Mouse (Mus musculus): ENCODE data around the gene Cmklr1. TPM values are rescaled to one million over a fixed set of nuclear protein-coding genes. Genes with fewer than 3 reads are reported as not detected.

Cmklr1 gene
- polyA plus RNA-seq, 1 experiment from 2014 or later, result 1.8 TPM

DNA sequence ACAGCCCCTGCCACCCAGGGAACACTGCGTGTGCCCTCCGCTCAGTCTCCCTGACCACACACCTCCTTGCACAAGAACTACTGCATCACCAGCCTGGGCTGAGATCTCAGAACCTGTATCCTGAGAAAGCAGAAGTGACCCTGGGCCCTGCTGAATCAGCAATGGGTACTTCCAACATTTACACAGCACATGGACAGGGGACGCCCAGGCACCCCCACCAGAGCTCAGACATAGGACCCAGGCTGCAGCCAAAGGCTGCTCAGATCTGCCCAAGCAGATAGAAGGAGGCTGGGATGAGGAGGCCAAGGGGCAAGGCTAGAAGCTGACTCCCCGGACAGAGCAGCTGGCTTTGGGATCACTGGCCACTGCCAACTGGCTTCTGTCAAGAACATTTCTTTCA lies 5.7 kb downstream of the Cmklr1 start:
- no peak overlapping the region for H3K4me3 ChIP-seq (ENCODE audit: low read depth, low read length)
- peaks cover 45% of the 10 kb centered on the region for H3K27me3 ChIP-seq (ENCODE audit: control insufficient read depth, insufficient read depth, low read length)

DNA sequence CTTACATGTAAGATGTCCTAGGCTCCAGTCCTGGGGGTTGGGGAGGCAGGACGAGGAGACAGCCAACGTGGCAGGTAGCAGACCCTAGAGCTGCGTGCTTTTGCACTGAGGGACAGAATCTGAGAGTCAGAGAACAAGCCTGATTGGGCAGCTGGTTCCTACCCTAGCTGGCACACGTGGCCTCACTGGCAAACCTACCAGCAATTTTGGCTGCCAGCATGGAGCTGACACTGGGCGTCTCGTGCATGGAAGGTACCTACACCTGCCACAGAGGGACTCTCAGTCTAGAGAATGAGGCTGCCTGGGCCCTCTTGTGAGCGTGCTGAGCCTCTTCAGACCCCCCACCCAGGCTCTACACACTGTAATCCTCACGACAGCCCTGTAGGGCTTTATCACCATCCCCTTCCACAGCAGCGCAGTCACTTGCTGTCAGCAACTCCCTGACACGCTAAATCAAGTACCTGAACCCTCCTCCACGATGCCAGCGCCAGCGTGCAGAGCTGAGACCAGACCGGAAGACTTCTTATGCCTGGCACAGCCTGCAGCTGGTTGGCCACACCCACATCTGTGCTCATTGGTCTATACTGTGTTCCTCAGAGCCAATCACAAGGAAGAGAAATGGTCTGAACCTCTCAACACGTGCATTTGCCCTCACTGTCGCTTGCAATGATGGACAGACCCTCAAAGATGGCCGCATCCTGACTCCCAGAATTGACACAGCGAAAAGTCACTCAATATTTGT lies 6.9 kb downstream of the Cmklr1 start:
- Histone ChIP-seq H3K9me3 (replicated peaks; ENCODE audit: control insufficient read depth, low read length) (no peaks in the 10 kb centered on the region), H3K36me3 (ENCODE audit: control insufficient read depth, insufficient read depth, low read length) (no peaks in the 10 kb centered on the region), H3K27ac (ENCODE audit: low read depth, low read length) (no peak overlapping the region), H3K27me3 (ENCODE audit: control insufficient read depth, insufficient read depth, low read length) (peaks cover 45% of the 10 kb centered on the region), H3K4me1 (ENCODE audit: control insufficient read depth, insufficient read depth, low read length) (no peaks in the 10 kb centered on the region), H3K4me3 (ENCODE audit: low read depth, low read length) (no peak overlapping the region), H3K4me2 (peak overlapping the region; percentile 6), H3K9ac (ENCODE audit: low read depth, low read length) (no peak overlapping the region)
- WGBS (ENCODE audit: insufficient replicate concordance), result 35% methylated on average over 18 of the region's 18 CpGs
- ATAC-seq (replicated peaks; ENCODE audit: insufficient number of reproducible peaks, low FRiP score, low TSS enrichment), result peak; percentile 65

More for the DNA sequence above, 5.7 kb downstream of the Cmklr1 start:
- Histone ChIP-seq H3K36me3 (ENCODE audit: control insufficient read depth, insufficient read depth, low read length) (no peaks in the 10 kb centered on the region), H3K4me1 (ENCODE audit: control insufficient read depth, insufficient read depth, low read length) (peaks cover 7% of the 10 kb centered on the region), H3K9ac (ENCODE audit: low read depth, low read length) (no peak overlapping the region), H3K9me3 (replicated peaks; ENCODE audit: control insufficient read depth, low read length) (no peaks in the 10 kb centered on the region), H3K27ac (ENCODE audit: low read depth, low read length) (no peak overlapping the region), H3K4me2 (no peak overlapping the region)
- ATAC-seq (replicated peaks; ENCODE audit: insufficient number of reproducible peaks, low FRiP score, low TSS enrichment), result no peak
- 72% methylated on average over 4 of the region's 4 CpGs for WGBS (ENCODE audit: insufficient replicate concordance)

DNA sequence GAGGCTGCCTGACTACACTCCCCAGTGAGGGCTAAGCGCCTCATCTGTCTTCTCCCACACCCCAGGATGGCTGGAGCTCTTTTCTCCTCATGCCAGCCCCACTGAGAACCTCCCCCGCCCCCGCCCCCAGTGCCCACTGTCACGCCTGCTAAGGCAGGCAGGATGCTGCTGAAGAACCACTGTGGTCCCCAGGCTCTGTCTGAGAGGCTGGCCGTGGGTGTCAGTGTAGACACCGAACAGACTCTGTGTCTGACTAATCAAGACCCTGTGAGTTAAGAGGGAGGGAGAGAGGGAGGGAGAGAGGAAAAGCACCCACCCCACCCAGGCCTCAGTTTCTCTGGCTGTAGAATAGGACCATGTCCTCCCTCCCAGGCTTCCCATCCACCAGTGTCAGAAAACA lies 9.2 kb downstream of the Cmklr1 start:
- Histone ChIP-seq H3K4me2 (no peak overlapping the region), H3K36me3 (ENCODE audit: control insufficient read depth, insufficient read depth, low read length) (no peaks in the 10 kb centered on the region), H3K4me3 (ENCODE audit: low read depth, low read length) (no peak overlapping the region), H3K27me3 (ENCODE audit: control insufficient read depth, insufficient read depth, low read length) (peaks cover 41% of the 10 kb centered on the region), H3K4me1 (ENCODE audit: control insufficient read depth, insufficient read depth, low read length) (peaks cover 8% of the 10 kb centered on the region; the same call in 1 of the 2 replicates), H3K9ac (ENCODE audit: low read depth, low read length) (no peak overlapping the region), H3K9me3 (replicated peaks; ENCODE audit: control insufficient read depth, low read length) (no peaks in the 10 kb centered on the region), H3K27ac (ENCODE audit: low read depth, low read length) (no peak overlapping the region)
- no peak for ATAC-seq (replicated peaks; ENCODE audit: insufficient number of reproducible peaks, low FRiP score, low TSS enrichment)
- 52% methylated on average over 6 of the region's 6 CpGs for WGBS (ENCODE audit: insufficient replicate concordance)

DNA sequence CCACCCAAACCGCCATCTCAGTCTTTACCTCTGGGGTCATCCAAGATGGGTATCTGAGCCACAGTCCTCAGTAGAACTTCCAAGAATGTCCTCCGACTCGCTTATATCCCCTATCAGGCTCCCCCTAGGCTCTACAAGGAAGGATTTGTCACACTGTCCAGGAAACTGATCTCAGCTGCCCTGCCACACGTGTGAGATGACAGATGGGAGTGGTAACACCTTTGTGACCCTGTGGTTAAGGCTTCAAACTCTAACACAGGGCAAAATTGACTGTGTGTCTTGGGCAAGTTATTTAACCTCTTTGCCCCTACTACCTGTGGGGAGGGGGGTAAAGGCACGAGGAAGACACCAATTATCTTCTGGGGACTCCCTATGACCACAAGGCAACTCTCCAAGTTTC lies 11.1 kb downstream of the Cmklr1 start:
- peaks cover 27% of the 10 kb centered on the region for H3K27me3 ChIP-seq (ENCODE audit: control insufficient read depth, insufficient read depth, low read length)
- no peak overlapping the region for H3K4me2 ChIP-seq
- no peaks in the 10 kb centered on the region for H3K36me3 ChIP-seq (ENCODE audit: control insufficient read depth, insufficient read depth, low read length)
- no peaks in the 10 kb centered on the region for H3K9me3 ChIP-seq (replicated peaks; ENCODE audit: control insufficient read depth, low read length)
- no peak overlapping the region for H3K4me3 ChIP-seq (ENCODE audit: low read depth, low read length)
- no peak for ATAC-seq (replicated peaks; ENCODE audit: insufficient number of reproducible peaks, low FRiP score, low TSS enrichment)
- no peak overlapping the region for H3K27ac ChIP-seq (ENCODE audit: low read depth, low read length)
- 56% methylated on average over 5 of the region's 5 CpGs for WGBS (ENCODE audit: insufficient replicate concordance)
- peaks cover 19% of the 10 kb centered on the region for H3K4me1 ChIP-seq (ENCODE audit: control insufficient read depth, insufficient read depth, low read length)
- no peak overlapping the region for H3K9ac ChIP-seq (ENCODE audit: low read depth, low read length)

DNA sequence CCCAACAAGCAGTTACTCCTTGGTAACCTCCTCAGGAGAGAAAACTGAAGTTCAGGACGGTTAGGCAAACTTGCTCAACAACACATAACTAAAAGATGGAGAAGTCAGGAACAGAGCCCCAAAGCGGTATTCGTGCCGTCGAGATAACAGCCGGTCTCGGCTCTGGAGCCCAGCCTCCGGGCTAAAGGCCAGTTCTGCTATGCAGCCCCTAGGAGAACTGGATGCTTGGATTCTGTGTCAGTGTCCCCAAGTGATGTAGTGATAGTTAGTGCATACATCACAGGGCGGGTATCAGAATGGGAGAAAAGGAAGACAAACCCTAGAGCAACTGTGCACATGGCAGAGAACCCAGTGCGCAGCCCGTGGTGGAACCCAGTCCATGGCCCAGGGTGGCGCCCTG lies 12.2 kb downstream of the Cmklr1 start:
- H3K27ac ChIP-seq (ENCODE audit: low read depth, low read length), result no peak overlapping the region
- peaks cover 27% of the 10 kb centered on the region for H3K27me3 ChIP-seq (ENCODE audit: control insufficient read depth, insufficient read depth, low read length)
- H3K4me1 ChIP-seq (ENCODE audit: control insufficient read depth, insufficient read depth, low read length), result peaks cover 21% of the 10 kb centered on the region
- 67% methylated on average over 12 of the region's 12 CpGs for WGBS (ENCODE audit: insufficient replicate concordance)
- no peaks in the 10 kb centered on the region for H3K9me3 ChIP-seq (replicated peaks; ENCODE audit: control insufficient read depth, low read length)
- H3K4me3 ChIP-seq (ENCODE audit: low read depth, low read length), result no peak overlapping the region
- H3K36me3 ChIP-seq (ENCODE audit: control insufficient read depth, insufficient read depth, low read length), result no peaks in the 10 kb centered on the region
- no peak overlapping the region for H3K9ac ChIP-seq (ENCODE audit: low read depth, low read length)
- no peak for ATAC-seq (replicated peaks; ENCODE audit: insufficient number of reproducible peaks, low FRiP score, low TSS enrichment)
- no peak overlapping the region for H3K4me2 ChIP-seq

DNA sequence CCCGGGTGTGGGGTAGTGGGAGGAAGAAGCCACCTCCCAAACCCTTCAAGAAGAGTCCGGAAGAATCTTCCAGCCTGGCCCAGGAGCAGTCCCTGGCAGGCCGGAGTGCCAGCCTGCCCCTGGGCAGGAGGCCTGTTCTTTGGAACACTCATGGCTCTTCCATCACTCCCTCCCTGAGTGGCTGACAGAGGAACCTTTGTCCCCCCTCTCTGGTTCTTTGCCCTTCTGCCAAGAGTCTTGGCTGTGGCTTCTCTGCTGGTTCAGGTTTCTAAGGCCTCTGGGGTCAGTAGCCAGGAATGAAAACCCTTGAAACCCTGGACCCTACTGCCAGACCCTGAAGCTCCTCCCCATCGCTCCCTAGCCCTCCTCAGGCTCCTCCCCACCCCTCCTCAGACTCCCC lies 12.6 kb downstream of the Cmklr1 start:
- no peaks in the 10 kb centered on the region for H3K9me3 ChIP-seq (replicated peaks; ENCODE audit: control insufficient read depth, low read length)
- 77% methylated on average over 4 of the region's 4 CpGs for WGBS (ENCODE audit: insufficient replicate concordance)
- no peak overlapping the region for H3K9ac ChIP-seq (ENCODE audit: low read depth, low read length)
- H3K4me1 ChIP-seq (ENCODE audit: control insufficient read depth, insufficient read depth, low read length), result peaks cover 25% of the 10 kb centered on the region
- H3K4me2 ChIP-seq, result no peak overlapping the region
- no peaks in the 10 kb centered on the region for H3K36me3 ChIP-seq (ENCODE audit: control insufficient read depth, insufficient read depth, low read length)
- H3K27me3 ChIP-seq (ENCODE audit: control insufficient read depth, insufficient read depth, low read length), result peaks cover 27% of the 10 kb centered on the region
- H3K4me3 ChIP-seq (ENCODE audit: low read depth, low read length), result no peak overlapping the region
- ATAC-seq (replicated peaks; ENCODE audit: insufficient number of reproducible peaks, low FRiP score, low TSS enrichment), result no peak
- no peak overlapping the region for H3K27ac ChIP-seq (ENCODE audit: low read depth, low read length)

DNA sequence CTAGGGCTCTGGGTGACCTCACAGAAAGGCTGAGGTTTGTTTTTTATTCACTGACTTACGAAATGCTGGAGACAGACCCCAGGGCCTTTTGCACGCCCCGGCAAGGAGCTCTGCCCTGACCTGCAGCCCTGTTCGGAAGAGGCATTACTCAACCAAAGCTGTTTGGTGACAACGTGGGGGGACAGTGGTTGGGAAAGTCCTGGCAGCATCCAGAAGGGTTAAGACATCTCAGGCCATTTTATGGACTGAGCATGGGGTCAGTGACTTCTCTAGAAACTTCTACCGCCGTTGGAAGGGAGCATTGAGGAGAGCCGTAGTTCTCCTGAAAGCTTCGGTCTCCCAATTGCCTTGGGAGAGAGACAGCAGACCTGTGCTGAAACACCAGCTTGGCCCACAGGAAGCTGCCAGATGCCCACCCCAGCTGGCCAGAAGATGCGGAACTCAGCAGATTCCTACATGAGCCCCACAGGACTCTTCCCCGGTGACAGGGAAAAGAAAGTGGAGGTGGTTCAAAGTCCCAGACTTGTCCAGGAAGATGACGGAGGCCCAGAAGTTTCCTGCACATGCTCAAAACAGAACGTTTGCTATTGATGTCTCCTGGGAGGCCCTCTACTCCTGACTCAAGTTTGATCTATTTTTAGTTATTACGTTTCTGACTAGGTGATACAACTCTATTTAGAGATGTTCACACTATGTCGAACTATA lies 14.2 kb downstream of the Cmklr1 start:
- Histone ChIP-seq H3K9me3 (replicated peaks; ENCODE audit: control insufficient read depth, low read length) (no peaks in the 10 kb centered on the region), H3K27me3 (ENCODE audit: control insufficient read depth, insufficient read depth, low read length) (peaks cover 22% of the 10 kb centered on the region), H3K4me3 (ENCODE audit: low read depth, low read length) (no peak overlapping the region), H3K4me2 (no peak overlapping the region), H3K27ac (ENCODE audit: low read depth, low read length) (no peak overlapping the region), H3K36me3 (ENCODE audit: control insufficient read depth, insufficient read depth, low read length) (no peaks in the 10 kb centered on the region), H3K4me1 (ENCODE audit: control insufficient read depth, insufficient read depth, low read length) (peaks cover 25% of the 10 kb centered on the region), H3K9ac (ENCODE audit: low read depth, low read length) (no peak overlapping the region)
- no peak for ATAC-seq (replicated peaks; ENCODE audit: insufficient number of reproducible peaks, low FRiP score, low TSS enrichment)
- WGBS (ENCODE audit: insufficient replicate concordance), result 61% methylated on average over 15 of the region's 15 CpGs

DNA sequence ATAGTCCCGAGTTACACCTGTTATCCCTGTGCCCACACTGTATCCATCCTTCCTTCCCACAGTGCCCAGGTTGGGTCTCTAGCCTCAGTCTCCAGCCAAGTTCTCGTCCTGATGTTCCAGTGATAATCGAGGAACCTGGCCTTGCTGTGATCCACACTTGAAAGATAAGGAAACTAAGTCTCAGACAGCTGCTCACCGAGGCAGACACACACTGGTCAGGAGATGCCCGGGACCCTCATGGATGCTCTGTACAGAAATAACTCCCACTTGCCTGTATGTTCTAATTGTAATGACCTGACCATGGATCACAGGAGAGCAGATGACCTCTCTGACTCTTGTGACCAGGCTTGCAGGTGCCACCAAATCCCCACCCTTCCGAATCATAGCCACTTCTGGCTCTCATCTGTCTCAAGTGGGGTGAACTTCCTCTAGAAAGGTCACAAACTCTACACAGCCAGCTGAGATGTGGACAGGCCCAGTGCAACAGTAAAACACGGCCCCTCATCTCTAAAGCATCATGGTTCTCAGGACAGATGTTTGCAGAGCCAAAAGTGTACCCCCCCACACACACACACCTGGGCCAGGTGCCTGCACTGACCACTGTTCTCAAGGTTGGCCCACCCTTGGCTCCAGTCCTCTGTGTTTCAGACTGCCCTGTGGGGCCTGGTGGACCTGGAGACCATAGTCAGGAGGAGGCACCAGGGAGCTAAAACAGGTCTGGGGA lies 15.2 kb downstream of the Cmklr1 start:
- Histone ChIP-seq H3K4me3 (ENCODE audit: low read depth, low read length) (no peak overlapping the region), H3K9me3 (replicated peaks; ENCODE audit: control insufficient read depth, low read length) (no peaks in the 10 kb centered on the region), H3K4me2 (no peak overlapping the region), H3K27ac (ENCODE audit: low read depth, low read length) (no peak overlapping the region), H3K4me1 (ENCODE audit: control insufficient read depth, insufficient read depth, low read length) (peaks cover 30% of the 10 kb centered on the region), H3K9ac (ENCODE audit: low read depth, low read length) (no peak overlapping the region), H3K27me3 (ENCODE audit: control insufficient read depth, insufficient read depth, low read length) (peaks cover 17% of the 10 kb centered on the region), H3K36me3 (ENCODE audit: control insufficient read depth, insufficient read depth, low read length) (no peaks in the 10 kb centered on the region)
- 56% methylated on average over 7 of the region's 7 CpGs for WGBS (ENCODE audit: insufficient replicate concordance)
- no peak for ATAC-seq (replicated peaks; ENCODE audit: insufficient number of reproducible peaks, low FRiP score, low TSS enrichment)
